Mouse (Mus musculus) intestine, embryonic 16.5 days (tissue): ENCODE data around the gene Ksr1. TPM values are rescaled to one million over a fixed set of nuclear protein-coding genes. Genes with fewer than 3 reads are reported as not detected.

Experiments
- ATAC-seq: fragments of 200-750 bp; cut with Nextera tagmentation; 2 replicates; pipeline ENCODE4 v1.8.0; 2017; ENCODE audit warnings: moderate TSS enrichment, moderate library complexity
- H3K27ac ChIP-seq: fragments of 300-500 bp; sonication (generic); 2 replicates; pipeline ENCODE4 v1.5.1; 2014; ENCODE audit warnings: mild to moderate bottlenecking, low read length
- H3K27me3 ChIP-seq: fragments of 300-500 bp; sonication (generic); replicated peaks from 2 replicates; pipeline ENCODE4 v1.6.1; 2014; ENCODE audit warnings: low read length, control low read depth, mixed read lengths; ENCODE audit not compliant: control insufficient read depth, insufficient read depth
- H3K36me3 ChIP-seq: fragments of 300-500 bp; sonication (generic); 2 replicates; pipeline ENCODE4 v1.6.1; 2014; ENCODE audit warnings: low read length, control low read depth; ENCODE audit not compliant: control insufficient read depth, insufficient read depth
- H3K4me1 ChIP-seq: fragments of 300-500 bp; sonication (generic); 2 replicates; pipeline ENCODE4 v1.6.1; 2014; ENCODE audit warnings: low read length, control low read depth, mixed read lengths; ENCODE audit not compliant: control insufficient read depth, insufficient read depth
- H3K4me2 ChIP-seq: fragments of 300-500 bp; sonication (generic); 2 replicates; pipeline ENCODE4 v1.6.1; 2014; ENCODE audit warnings: low read depth, low read length, control low read depth
- H3K4me3 ChIP-seq: fragments of 300-500 bp; sonication (generic); 2 replicates; pipeline ENCODE4 v1.5.1; 2014; ENCODE audit warnings: mild to moderate bottlenecking, low read length
- H3K9ac ChIP-seq: fragments of 300-500 bp; sonication (generic); 2 replicates; pipeline ENCODE4 v1.6.1; 2014; ENCODE audit warnings: low read depth, low read length
- H3K9me3 ChIP-seq: fragments of 300-500 bp; sonication (generic); 2 replicates; pipeline ENCODE4 v1.6.1; 2016; ENCODE audit warnings: low read length, control low read depth; ENCODE audit not compliant: control insufficient read depth
- WGBS: fragments of 180-500 bp; shearing (Covaris S2); extraction: QIAGEN DNeasy Blood & Tissue Kit; methylation state at CpG from one replicate; pipeline ENCODE4 v1.1.7; 2014; 5-methylcytosine and 5-hydroxymethylcytosine counted together
- polyA plus RNA-seq: library from polyadenylated mRNA; unstranded; fragments of >200 nt; fragmentation: Nextera tagmentation; extraction: Ambion mirVana; gene quantifications from 2 replicates; pipeline ENCODE4 v1.2.1, GENCODE M21; 2015

Gene Ksr1
- polyA plus RNA-seq, 1 experiment from 2014 or later: 4.1 TPM

GRCm38 (mm10) chr11:78985505-78985904 is 160.7 kb downstream of the Ksr1 start:
- no peak overlapping the region for H3K9ac ChIP-seq
- H3K27ac ChIP-seq: no peak overlapping the region

GRCm38 (mm10) chr11:78984483-78985177 is 161.6 kb downstream of the Ksr1 start, which contains the start of gene Lgals9:
TSS of gene Lgals9 (minus strand) at chr11:78984946.
- no peaks in the 10 kb centered on the region for H3K36me3 ChIP-seq
- H3K4me2 ChIP-seq: peak within 1 kb of the TSS; percentile 49
- H3K4me1 ChIP-seq: peaks cover 31% of the 10 kb centered on the region
- no peaks in the 10 kb centered on the region for H3K9me3 ChIP-seq
- peak within 1 kb of the TSS; percentile 44 for H3K4me3 ChIP-seq
- peak within 1 kb of the TSS; percentile 69 for H3K27ac ChIP-seq
- H3K27me3 ChIP-seq: no peaks in the 10 kb centered on the region
- H3K9ac ChIP-seq: peak within 1 kb of the TSS; percentile 65
- 55% methylated on average over 10 of the region's 10 CpGs for WGBS
- peak; percentile 74 for ATAC-seq

More at GRCm38 (mm10) chr11:78985505-78985904, 160.7 kb downstream of the Ksr1 start:
- H3K27me3 ChIP-seq: no peaks in the 10 kb centered on the region
- H3K4me1 ChIP-seq: peaks cover 29% of the 10 kb centered on the region
- H3K4me3 ChIP-seq: no peak overlapping the region
- H3K4me2 ChIP-seq: no peak overlapping the region
- H3K9me3 ChIP-seq: no peaks in the 10 kb centered on the region
- no peak for ATAC-seq
- no peaks in the 10 kb centered on the region for H3K36me3 ChIP-seq

- Histone ChIP-seq H3K36me3 (no peaks in the 10 kb centered on the region), H3K4me3 (peak overlapping the region; percentile 44), H3K27me3 (no peaks in the 10 kb centered on the region), H3K4me1 (peaks cover 31% of the 10 kb centered on the region), H3K9me3 (no peaks in the 10 kb centered on the region), H3K27ac (peak overlapping the region; percentile 69; the same call in 1 of the 2 replicates), H3K9ac (peak overlapping the region; percentile 65; the same call in 1 of the 2 replicates), H3K4me2 (peak overlapping the region; percentile 49)
- 79% methylated on average over 7 of the region's 7 CpGs for WGBS
- no peak for ATAC-seq
Observed at GRCm38 (mm10) chr11:78983539-78983938, 162.7 kb downstream of the Ksr1 start.

GRCm38 (mm10) chr11:78982513-78983291 is 163.5 kb downstream of the Ksr1 start:
- Histone ChIP-seq H3K9ac (0 out of 2 replicates have a peak overlapping the region, but pooled peaks have one; percentile 65), H3K4me2 (peak overlapping the region; percentile 49), H3K9me3 (no peaks in the 10 kb centered on the region), H3K36me3 (no peaks in the 10 kb centered on the region), H3K4me3 (peak overlapping the region; percentile 8; the same call in 1 of the 2 replicates), H3K27ac (peak overlapping the region; percentile 55), H3K4me1 (peaks cover 31% of the 10 kb centered on the region), H3K27me3 (no peaks in the 10 kb centered on the region)
- no peak for ATAC-seq
- WGBS: 66% methylated on average over 12 of the region's 12 CpGs

- H3K36me3 ChIP-seq: no peaks in the 10 kb centered on the region
- peak overlapping the region; percentile 55 for H3K27ac ChIP-seq
- H3K4me3 ChIP-seq: no peak overlapping the region
- H3K27me3 ChIP-seq: no peaks in the 10 kb centered on the region
- WGBS: 56% methylated on average over 2 of the region's 2 CpGs
- H3K9me3 ChIP-seq: no peaks in the 10 kb centered on the region
- H3K4me2 ChIP-seq: no peak overlapping the region
- ATAC-seq: peak; percentile 83
- no peak overlapping the region for H3K9ac ChIP-seq
- H3K4me1 ChIP-seq: peaks cover 29% of the 10 kb centered on the region
Observed at GRCm38 (mm10) chr11:78982042-78982441, 164.2 kb downstream of the Ksr1 start.

- no peak overlapping the region for H3K27ac ChIP-seq
- H3K4me2 ChIP-seq: no peak overlapping the region
- peaks cover 19% of the 10 kb centered on the region for H3K4me1 ChIP-seq
- no peak overlapping the region for H3K9ac ChIP-seq
- no peaks in the 10 kb centered on the region for H3K27me3 ChIP-seq
- no peak for ATAC-seq
- 71% methylated on average over 4 of the region's 4 CpGs for WGBS
- no peaks in the 10 kb centered on the region for H3K36me3 ChIP-seq
- H3K9me3 ChIP-seq: no peaks in the 10 kb centered on the region
- no peak overlapping the region for H3K4me3 ChIP-seq
Observed at GRCm38 (mm10) chr11:78980083-78980634, 166.0 kb downstream of the Ksr1 start.

GRCm38 (mm10) chr11:78978176-78979019 is 167.8 kb downstream of the Ksr1 start:
- no peaks in the 10 kb centered on the region for H3K9me3 ChIP-seq
- no peak overlapping the region for H3K4me3 ChIP-seq
- no peak for ATAC-seq
- no peaks in the 10 kb centered on the region for H3K27me3 ChIP-seq
- no peak overlapping the region for H3K27ac ChIP-seq
- WGBS: 84% methylated on average over 12 of the region's 12 CpGs
- peaks cover 13% of the 10 kb centered on the region for H3K4me1 ChIP-seq
- H3K9ac ChIP-seq: no peak overlapping the region
- H3K36me3 ChIP-seq: no peaks in the 10 kb centered on the region
- no peak overlapping the region for H3K4me2 ChIP-seq

GRCm38 (mm10) chr11:78976731-78977510 is 169.3 kb downstream of the Ksr1 start:
- Histone ChIP-seq H3K36me3 (no peaks in the 10 kb centered on the region), H3K27me3 (no peaks in the 10 kb centered on the region)
- ATAC-seq: no peak

More at GRCm38 (mm10) chr11:78976731-78977510, 169.3 kb downstream of the Ksr1 start:
- H3K4me1 ChIP-seq: peaks cover 15% of the 10 kb centered on the region
- H3K9me3 ChIP-seq: no peaks in the 10 kb centered on the region
- WGBS: 84% methylated on average over 8 of the region's 8 CpGs
- H3K4me3 ChIP-seq: no peak overlapping the region
- H3K27ac ChIP-seq: no peak overlapping the region
- H3K4me2 ChIP-seq: no peak overlapping the region
- no peak overlapping the region for H3K9ac ChIP-seq
